Mouse (Mus musculus): ENCODE data around the gene Cpne2. TPM values are rescaled to one million over a fixed set of nuclear protein-coding genes. Genes with fewer than 3 reads are reported as not detected.

Gene Cpne2
- total RNA-seq (2021): 10 to 100 TPM; 12.9 to 18.3 TPM
- long read RNA-seq, experiment 1, partial matches to known transcripts: 0 of 3 reads
- long read RNA-seq, experiment 1, other reads (novel, unspliced or antisense): 0 of 3 reads
- long read RNA-seq, experiment 2, partial matches to known transcripts: 1 of 1 reads
- long read RNA-seq, experiment 2, other reads (novel, unspliced or antisense): 0 of 1 reads

DNA sequence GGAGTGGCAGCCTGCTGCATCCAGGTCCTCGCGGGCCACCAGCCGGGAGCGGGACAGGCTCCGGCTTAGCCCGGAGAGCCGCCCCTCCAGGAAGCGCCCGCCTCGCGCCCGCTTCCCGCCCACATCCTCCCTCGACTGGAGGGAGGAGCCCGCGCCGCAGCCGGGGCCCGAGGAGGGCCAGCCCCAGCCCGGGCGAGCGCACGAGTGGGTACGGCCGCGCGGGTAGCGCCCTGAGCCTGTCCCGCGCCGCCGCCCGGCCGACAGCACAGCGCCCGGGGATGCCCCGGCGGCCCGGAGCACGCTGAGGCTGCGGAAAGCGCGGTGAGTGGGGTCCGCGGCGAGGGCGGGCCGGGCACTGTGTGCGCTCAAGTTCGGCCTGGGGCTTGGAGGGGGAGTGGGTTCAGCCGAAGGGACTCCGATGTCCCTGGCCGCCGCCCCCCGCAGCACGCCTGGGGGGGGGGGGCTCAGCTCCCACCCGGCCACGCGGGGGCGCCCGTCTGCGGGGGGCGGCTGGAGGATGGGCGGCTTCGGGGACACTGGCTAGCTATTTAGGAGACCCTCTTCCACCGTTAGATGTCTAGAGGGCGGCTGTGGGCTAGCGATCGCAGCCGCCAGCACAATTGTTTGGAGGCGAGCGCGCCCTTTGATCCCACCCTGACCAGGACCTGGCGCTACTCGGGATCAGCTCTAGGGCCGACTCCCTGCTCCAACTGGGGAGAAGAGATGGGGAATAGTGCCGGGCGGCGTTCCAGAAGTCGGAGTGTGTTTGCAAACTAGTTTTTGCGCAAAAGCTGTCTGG is at the start of gene Cpne2:
Gene Cpne2 (plus strand): TSS at position 118 of the 799 bp plus-strand sequence.
- peak; percentile 86 to 91 for DNase-seq

DNA sequence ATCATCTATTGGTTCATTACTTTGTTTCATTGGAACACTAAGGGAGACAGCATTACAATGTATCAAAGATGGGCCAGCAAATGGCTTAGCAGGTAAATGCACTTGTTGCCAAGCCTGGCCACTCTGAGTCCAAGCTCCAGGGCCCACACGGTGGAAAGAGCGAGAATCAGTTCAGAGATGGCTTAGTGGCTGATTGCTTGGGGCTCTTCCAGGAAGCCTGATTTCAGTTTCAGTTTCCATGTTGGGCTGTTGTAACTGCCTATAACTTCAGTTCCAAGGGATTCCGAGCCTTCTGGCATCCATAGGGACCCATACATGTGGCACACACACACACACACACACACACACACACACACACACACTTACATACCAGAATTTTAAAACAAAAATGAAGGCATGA is 47.5 kb upstream of the Cpne2 start:
- peak in 1 of 2 experiments; percentile 34 for DNase-seq

DNA sequence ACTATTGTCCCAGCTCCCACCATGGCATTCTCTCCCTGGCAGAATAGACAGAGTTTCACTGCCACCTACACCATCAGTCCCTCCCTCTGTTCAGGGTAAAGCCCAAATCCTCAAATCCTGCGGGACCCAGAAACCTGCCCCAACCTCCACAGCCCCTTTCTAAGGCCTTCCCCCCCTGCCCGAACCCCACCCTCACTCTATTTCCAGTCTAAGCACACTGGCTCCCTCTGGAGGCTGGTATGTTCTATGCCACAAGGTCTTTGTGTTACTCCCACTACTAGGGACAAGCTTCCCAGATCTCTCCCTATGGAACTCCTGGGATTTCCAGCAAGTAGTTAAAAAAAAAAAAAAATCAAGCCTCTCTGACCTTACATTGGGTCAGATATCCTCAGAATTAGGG is 46.9 kb upstream of the Cpne2 start:
- peak; percentile 56 to 72 for DNase-seq

DNA sequence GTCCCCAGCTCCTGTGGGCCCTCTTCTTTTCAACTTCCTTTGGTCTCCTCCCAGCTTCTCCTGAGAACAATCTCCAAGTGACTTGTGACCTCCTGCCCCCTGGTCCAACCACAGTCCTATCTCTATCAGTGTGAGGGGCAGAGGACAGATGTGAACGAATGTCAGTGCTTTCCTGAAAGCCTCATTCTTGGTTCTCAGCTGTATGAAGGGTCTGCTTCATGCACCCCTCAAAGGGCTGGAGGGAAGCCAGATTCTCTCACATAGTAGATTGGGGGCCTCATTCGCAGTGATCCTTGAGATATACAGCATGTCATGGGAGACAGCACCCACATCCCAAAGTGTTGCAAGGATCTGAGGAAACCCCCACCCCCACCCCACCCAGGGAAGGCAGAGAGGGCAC is 44.8 kb upstream of the Cpne2 start:
- no peak for DNase-seq

DNA sequence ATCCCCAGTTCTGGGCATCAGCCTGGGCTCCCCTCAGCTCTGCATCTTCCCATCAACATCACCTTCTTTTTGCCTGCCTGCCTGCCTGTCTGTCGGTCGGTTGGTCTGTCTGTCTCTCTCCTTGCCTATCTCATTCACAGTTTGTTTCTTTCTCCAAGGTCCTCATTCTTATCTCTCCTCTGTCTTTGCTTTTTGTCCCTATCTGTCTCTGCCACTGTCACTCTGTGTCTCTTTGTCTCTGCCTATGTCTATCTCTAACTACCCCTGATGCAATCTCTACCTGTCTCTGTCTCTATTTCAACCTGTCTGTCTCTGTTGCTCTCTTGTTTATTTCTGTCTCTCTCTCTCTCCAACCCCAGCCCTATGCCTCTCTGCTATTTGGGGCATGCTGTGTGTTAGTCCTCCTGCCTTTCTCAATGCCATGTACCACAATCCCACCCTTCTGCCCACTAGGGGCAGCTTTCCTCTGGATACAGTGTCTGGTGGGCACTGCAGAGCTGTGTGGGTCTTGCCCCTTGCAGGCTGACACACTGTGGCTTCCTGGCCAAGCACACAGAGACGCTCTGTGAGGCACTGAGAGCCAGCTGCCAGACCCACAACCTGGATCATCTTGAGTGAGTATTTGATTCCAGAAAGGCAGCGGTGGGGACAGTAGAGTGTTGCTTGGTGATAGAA is 42.8 kb upstream of the Cpne2 start:
- DNase-seq: no peak

DNA sequence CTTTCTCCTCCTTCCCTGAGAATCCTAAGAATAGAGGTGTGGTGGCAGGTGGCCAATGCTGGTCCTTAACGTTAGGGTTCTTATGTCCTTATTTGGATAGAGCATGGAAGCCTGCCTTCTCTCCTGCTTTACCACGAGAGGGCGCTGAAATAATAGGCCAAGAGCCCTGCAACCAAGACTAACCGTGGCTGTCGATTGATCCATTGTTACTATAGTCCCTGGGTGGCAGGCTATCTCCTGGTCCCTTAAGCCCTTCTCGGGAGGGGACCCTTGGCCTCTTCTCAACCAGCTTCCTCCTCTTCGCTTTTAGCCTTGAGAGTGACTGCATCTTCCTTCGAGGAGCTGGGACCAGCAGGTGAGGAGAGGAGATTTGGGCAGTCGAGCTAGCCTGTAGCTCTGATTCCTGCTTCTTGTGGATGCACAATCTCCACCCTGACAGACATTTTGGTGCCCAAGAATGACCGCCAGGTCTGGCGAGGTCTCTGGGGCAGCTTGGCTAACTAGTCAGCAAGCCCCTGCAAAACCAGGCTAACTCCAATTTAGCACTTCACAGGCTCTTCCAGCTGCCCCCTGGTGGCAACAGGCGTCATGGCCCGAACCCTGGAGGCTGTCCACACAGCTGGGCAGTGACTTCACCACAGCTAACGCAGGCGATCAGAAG is 40.6 kb upstream of the Cpne2 start:
- DNase-seq: peak; percentile 80 to 88

DNA sequence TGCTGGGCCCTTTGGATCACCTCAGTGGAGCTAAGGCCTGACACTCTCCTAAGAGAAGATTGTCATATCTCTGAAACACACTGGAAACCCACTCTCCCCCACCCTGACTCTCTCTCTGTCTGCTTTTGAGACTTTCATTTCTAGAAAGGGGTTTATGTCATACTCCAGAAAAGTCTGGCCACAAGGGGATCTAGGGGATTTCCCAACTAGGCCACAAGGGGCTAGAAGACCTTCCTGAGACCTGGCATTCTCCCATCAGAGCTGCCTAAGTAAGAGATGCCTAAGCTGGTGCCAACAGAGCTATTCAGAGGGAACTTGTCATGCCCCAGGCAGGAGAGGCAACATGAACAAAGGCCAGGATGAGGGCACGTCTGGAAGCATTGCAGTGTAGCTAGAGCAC is 39.5 kb upstream of the Cpne2 start:
- no peak for DNase-seq

DNA sequence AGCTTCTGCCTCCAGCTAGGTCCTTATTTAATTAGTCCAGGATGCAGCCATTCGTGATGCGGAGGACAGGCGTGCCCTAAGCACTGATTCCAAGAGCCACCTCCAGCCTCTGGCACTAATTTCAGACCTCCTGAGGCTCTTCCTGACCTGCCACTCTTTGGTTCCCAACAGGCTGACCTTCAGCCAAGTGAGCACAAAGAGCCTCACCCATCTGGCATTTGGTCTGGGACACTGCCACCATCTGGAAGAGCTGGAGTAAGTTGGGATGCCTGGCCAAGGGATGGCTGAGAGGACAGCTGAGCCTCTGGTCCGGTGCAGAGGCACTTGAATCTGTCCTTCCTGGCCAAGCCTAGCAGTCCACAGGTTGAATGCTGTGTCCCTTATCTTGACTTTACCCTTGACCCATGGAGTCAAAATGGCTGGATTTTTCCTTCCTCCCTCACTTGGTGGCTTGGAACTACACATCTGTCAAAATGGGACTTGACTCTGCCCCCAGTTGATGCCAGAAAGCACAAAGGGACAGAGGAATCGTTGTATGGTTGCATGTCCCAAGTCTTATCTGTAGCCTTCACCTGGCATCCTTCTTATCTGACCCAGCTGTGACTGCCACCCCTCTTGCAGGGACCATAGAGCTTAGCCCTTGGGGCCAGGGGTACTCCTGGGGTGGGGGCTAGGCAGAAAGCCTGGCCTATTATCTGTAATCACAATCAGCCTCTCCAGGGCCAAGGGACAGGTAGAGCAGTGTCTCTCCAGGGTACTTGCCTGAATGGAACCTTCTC is 17.2 kb upstream of the Cpne2 start:
- DNase-seq: peak in 1 of 2 experiments; percentile 37

DNA sequence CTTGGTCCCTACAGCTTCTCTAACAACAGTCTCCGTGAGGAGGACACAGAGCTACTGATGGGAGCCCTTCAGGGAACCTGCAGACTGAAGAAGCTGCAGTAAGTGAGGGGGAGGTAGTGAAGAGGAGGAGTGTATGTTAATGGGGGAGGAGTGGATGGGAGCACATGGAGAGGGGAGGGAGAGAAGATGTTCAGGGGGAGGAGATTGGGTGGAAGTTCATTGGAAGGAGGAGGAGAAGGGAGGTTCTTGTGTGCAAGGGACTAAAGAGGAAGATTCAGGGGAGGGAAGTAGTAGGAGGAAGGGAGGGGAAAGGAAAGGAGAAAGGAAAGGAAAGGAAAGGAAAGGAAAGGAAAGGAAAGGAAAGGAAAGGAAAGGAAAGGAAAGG is 16.6 kb upstream of the Cpne2 start:
- no peak for DNase-seq

DNA sequence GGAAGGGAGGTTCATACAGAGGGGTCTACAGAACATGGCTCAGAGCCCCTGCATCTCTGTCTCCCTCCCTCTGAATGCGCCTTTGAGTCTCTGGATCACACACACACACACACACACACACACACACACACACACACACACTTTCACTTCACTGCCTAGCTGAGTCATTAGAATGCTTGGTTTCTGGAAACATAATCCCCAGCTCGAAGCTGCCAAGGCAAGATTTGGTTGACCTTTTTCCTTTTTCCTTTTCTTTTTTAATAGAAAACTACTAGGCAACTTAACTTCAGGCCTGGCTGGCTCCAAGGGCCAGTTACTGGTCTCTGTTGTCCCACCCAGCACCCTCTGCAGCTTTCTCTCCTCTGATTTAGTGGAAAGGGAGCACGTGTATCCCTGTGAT is 16.0 kb upstream of the Cpne2 start:
- DNase-seq: peak; percentile 26 to 55

DNA sequence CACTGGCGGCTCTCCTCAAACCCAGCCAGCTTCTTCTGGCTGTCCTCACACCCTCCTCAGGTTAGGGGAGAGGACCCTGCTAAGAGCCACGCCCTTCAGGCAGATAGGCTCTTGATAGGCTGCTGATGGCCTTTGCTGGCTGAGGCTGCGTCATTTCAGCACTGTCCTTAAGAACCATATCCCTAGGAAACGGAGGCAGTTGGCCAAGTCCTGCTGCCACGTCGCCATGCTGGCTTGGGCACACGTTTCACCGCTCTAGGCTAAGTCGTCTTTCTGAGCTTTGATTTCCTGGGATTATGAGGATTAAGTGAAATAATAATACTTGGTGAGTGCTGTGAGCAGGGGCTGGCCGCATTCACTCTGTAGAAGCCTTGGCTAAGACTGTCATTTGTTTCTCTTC is 14.5 kb upstream of the Cpne2 start:
- peak; percentile 23 to 49 for DNase-seq

DNA sequence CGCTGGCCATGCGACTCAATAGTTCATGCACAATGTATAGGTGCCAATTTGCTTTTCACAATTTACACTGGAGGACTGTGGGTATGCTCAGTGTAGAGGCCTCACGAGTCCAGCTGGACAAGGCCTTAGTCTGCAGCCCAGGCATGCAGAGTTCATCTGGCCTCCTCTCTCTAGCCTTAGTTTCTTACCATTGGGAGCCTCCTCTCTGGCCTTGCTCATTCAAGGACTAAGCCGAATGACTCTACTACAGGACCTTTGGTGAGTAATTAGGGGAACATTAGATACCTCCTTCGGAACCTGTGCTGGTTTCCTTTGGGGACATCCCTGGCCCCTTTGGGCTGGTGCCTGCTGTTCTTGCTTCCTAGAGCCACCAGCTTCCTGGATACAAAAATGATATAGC is 13.8 kb upstream of the Cpne2 start:
- DNase-seq: peak in 1 of 2 experiments; percentile 11

DNA sequence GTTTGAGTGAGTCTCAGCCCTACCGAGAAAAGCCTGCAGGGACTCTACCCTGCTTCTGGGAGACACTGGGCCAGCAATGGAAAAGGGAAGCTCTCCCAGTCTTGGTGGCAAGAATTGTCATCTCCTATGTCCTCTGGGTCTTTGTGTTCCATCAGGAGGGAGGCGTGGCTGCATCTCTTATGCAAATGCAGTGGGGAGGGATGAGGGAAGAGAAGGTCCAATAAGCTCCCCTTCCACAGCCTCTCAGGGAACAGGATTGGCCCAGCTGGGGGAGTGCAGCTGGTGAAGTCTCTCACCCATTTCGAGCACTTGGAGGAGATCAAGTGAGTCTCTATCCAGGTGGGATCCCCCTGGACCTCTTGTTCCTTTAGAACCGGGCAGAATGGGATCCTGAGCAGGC is 11.3 kb upstream of the Cpne2 start:
- no peak for DNase-seq

DNA sequence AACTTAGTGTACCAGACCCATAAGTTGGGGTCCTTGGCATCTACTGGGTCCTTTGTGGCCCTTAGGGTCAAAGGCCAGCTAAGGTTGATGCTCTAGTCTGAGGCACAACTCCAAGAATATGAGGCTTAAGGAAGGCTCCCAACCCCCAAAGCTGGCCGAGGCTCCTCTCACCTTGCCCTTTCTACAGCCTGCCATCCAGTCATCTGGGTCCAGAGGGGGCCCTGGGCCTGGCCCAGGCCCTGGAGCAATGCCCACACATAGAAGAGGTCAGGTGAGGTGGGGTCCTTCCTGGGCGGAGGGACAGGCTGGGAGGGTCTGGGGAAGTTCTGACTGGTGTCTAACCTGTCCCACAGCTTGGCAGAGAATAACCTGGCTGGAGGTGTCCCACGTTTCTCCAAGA is 10.3 kb upstream of the Cpne2 start:
- DNase-seq: no peak

DNA sequence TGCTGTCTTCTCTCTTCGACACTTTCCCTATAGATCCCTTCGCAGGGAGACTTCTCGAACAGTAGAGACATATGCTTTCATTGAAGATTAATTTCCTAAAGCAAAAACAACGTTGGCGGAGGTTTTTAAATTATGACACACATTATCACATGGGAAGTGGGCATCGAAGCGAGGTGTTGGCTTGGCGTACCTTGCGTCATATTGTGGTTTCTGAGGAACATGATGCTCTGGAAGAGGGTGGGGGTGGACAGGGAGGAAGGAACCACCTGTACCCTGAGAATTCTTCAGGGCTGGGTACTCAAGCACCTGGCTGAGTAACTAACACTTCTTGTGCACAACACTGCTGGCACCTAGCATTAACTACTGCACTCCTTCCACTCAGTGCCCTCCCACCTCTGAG is 8.2 kb upstream of the Cpne2 start:
- DNase-seq: no peak

DNA sequence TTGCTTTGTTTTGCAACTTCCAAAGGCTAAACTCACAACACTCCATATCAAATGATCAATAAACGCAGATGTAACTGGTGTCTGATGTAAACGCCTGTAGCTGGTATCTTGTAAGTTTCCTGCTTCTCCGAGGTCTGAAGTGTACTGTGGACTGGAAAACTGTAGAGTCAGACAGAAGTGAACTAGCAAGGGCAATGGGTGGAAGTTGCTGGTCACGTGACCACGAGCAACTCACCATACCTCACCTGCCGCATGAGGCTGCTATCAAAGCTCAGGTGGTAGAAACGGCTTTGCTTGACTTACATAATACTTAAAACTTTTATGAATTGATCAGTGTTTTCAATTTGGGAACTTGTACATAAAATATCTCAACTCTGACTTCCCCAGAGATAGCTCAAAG is 5.6 kb upstream of the Cpne2 start:
- DNase-seq: no peak

DNA sequence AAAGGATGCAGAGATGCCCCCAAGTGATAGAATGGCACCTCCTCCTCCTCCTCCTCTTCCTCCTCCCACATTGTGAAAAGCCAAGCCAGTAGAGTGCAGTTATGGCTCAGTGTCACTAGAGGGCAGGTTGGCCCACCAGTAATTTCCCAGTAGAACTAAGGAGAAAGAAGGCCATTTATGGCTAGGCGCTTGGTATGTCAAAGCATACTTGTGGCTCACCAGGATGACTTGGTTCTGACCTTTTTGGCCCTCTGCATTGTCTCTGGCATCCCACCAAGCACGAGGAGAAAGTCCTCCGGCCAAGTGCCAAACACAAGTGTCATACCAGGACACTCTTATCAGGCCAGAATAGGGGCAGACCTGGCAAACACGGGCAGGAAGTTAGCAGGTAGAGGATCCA is 4.5 kb upstream of the Cpne2 start:
- DNase-seq: peak; percentile 57 to 76

DNA sequence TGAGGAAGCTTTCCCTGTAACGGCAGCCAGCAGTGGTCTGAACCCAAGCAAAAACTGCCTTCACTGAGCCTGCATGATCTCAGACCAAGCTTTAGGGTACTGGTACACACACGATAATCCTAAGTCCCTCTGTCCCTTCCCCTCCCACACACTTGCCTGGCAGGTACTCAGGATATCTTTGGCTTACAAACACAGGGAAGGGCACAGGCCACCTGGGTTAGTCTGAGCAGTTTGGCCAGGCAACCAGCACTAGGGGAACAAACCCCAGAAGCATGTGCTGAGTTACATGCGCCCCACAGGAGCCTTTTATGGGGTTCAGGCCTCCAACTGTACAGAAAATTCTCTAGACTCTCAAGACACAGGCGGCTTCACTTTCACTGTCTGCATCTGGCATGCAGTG is 2.9 kb upstream of the Cpne2 start:
- no peak for DNase-seq

DNA sequence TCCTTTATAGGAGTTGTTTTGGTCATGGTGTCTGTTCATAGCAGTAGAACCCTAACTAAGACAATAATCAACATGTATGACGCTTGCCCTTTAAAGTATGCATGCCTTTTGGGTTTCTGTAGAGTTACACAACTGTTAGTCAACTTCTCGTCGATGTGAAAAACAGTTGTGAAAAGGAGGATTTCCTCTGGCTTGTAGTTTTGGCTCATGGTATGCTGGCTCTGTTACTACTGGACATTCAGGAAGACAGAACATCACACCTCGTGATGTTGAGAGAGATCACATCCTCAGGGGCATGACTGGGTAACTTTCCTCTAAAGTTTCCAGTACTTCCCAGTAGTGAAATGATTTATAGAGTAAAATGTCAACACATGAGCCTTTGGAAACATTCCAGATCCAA is 2.1 kb upstream of the Cpne2 start:
- no peak for DNase-seq

DNA sequence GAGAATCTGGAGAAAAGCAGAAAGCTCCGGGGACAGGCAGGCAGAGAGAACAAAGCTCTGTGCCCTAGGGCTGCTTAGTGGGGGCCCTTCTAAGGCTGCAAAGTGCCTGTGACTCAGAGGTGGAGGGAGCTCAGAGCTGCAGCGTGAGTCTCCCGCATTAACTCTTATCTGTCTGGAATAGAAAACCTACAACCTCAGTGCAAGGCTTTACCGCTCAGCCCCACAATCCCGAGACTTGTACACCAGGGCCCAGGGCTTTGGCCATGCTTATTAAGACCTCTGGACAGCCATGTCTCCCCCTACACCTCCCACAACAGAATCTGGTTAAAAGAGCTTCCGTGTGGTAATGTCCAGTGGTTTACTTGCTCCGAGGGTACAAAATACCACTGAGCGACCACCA is 790 bp upstream of the Cpne2 start:
- peak; percentile 25 to 61 for DNase-seq

DNA sequence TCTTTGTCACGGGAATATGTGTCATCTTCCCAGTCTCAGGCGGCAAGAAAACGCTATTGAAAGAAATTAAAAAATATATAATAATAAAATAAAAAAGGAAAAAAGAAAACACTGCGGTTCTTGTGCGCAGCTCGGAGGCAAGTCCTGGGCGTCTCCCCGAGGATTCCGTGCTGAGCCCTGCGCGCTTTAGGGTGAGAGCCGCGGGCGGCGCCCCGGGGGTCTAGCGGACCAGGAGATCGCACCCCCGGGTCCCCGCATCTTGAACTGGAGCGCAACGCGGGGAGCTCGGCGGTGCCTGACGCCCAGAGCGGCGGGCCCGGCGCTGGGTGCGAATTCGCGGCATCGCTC is 291 bp upstream of the Cpne2 start:
- DNase-seq: no peak

DNA sequence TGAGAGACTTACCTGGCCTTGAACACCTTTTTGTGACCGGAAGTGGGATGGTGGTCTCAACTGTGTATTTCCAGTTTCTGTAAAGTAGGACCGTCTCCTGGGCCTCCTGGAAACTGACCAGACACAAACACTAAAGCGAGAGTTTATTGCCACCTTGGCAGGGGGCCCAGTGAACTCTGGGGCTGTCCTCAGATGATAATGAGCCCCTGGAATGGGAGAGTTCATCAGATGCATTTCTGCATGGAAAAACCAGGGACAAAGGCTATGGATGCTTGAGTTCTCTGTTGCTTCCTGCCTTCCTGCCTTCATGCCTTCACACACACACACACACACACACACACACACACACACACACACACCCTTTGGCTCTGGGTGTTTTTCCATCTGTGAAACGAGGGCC is 1.8 kb downstream of the Cpne2 start:
- peak in 1 of 2 experiments; percentile 39 for DNase-seq

Data from adrenal gland, postnatal 36 days (tissue).